Mouse (Mus musculus) stomach, embryonic 15.5 days (tissue): Measurements from ENCODE around the gene Ehbp1. TPM values are rescaled to one million over a fixed set of nuclear protein-coding genes. Genes with fewer than 3 reads are reported as not detected.

Experiments
- polyA plus RNA-seq: library from polyadenylated mRNA; unstranded; fragments of >200 nt; fragmentation: Nextera tagmentation; extraction: Ambion mirVana; gene quantifications from 2 replicates; pipeline ENCODE4 v1.2.1, GENCODE M21; 2015

Gene Ehbp1
- polyA plus RNA-seq, 1 experiment from 2014 or later: 12.4 TPM

Other genes starting within 250 kb of the Ehbp1 start
- 12.0 and 12.4 TPM in 2 replicates for gene Tmem17, start 169.8 kb upstream of the Ehbp1 start, polyA plus RNA-seq